Mouse (Mus musculus): ENCODE results near the gene Rasa3.

Gene Rasa3

GRCm38 (mm10) chr8:13677413-13677883 lies at the start of gene Rasa3:
Gene Rasa3 (minus strand): TSS chr8:13677603.
- in situ Hi-C loops (cut with MboI, MseI) = loop anchor here (5.0 kb wide), 4 partner anchors 50 to 1345 kb away; no protein-coding TSS in a partner anchor

DNA sequence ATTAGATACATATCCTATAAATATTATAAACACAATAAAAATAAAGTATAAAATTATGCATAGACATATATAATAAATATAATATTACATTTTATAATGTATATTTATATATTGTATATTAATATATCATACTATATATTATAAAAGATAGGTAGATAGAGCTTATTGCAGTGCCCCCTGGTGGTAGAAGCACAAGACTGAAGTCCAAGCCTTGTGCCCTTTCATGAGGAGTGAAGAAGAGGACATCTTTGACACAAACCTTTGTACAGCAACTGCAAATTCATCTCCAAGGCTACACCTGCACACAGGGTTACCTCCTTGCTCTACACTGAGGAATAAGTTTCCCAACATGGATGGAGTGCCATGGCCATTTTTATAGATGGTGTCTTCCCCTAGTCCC lies 48.3 kb upstream of the Rasa3 start:
- in situ Hi-C loops (cut with MboI, MseI) = no loop called here

DNA sequence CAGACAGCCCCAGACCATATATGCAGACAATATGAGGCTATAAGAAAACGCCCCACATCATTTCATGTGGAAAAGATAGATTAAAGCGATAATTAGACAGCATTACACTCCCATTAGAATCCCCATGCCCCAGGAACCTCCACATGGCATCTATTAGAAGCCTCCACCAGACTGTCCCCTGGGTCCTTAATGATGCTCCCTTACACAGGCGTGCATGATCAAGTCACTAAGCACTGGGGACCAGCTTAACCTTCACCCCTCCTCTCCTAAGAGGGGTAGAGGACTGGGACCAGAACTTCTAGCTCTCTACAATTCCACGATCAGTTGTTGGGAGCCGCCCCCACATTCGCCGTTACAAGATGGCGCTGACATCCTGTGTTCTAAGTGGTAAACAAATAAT lies 41.6 kb upstream of the Rasa3 start:
- in situ Hi-C loops (cut with MboI, MseI) = no loop called here

DNA sequence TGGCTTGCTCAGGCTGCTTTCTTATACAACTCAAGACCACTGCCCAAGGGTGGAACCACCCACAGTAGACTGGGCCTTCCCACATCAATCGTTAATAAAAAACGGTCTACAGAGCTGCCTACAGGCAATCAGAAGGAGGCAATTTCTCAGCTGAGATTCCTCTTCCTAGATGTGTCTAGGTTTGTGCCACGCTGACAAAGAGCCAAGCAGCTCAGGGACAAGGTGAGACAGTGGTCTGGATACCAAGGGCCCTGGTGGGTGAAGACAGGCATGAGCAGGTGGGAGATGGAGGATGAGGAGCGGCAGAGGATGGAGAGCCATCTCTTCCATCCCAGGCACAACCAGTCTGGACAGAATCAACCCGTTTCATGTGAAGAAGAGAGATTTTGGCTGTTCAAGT lies 31.1 kb upstream of the Rasa3 start:
- in situ Hi-C loops (cut with MboI, MseI) = loop anchor here in 1 of 2 experiments (5.0 kb wide), 1 partner anchor 34 kb away; no protein-coding TSS in a partner anchor

DNA sequence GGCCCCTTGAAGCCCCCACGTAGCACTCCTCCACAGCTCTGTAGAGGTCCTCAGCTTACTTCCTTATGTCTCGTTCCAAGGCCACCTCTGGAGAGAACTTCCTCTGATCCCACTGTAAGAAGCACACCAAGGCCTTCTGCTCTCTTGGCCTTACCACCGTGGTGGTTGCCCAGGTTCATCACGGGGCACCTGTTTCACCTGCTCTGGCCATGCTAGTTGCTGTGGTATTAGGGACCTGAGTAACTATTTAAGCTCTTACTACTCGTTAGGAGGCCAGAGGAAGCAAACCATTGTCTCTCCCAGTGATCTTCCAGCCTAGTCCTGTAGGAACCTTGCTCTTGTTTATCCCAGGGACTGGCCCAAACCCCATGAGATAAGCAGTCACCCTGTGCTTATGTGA lies 29.5 kb upstream of the Rasa3 start:
- in situ Hi-C loops (cut with MboI, MseI) = loop anchor here in 1 of 2 experiments (5.0 kb wide), 1 partner anchor 35 kb away; no protein-coding TSS in a partner anchor

- in situ Hi-C loops (cut with MboI, MseI) = loop anchor here in 1 of 2 experiments (5.0 kb wide), 1 partner anchor 37 kb away; no protein-coding TSS in a partner anchor
These were observed 28.3 kb upstream of the Rasa3 start, which contains the start of gene Cfap97d2 for GRCm38 (mm10) chr8:13705668-13706067. Gene Cfap97d2 (plus strand): TSS chr8:13705889.

DNA sequence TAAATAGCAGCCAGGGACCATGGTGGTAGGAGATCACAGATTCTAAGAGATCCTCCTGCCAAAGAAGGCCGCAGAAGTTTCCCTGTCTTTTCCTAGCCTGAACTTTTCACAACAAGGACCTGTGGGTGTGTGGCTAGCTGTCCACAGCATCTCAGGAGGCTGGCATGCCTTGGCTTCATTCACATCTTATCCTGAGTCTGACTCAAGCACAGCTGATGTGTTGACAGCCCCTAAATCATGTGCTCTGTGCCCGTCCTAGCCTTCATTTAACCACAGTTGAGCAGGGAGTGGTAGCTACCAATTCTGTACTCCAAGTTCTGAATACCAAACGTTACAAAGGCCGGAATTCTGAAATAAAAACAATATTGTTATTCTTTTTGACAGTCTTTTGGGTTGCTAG lies 26.9 kb upstream of the Rasa3 start:
- in situ Hi-C loops (cut with MboI, MseI) = no loop called here

GRCm38 (mm10) chr8:13703756-13704155 lies 26.4 kb upstream of the Rasa3 start:
- in situ Hi-C loops (cut with MboI, MseI) = no loop called here

- in situ Hi-C loops (cut with MboI, MseI) = no loop called here
These were observed 25.4 kb upstream of the Rasa3 start for GRCm38 (mm10) chr8:13702755-13703154.

DNA sequence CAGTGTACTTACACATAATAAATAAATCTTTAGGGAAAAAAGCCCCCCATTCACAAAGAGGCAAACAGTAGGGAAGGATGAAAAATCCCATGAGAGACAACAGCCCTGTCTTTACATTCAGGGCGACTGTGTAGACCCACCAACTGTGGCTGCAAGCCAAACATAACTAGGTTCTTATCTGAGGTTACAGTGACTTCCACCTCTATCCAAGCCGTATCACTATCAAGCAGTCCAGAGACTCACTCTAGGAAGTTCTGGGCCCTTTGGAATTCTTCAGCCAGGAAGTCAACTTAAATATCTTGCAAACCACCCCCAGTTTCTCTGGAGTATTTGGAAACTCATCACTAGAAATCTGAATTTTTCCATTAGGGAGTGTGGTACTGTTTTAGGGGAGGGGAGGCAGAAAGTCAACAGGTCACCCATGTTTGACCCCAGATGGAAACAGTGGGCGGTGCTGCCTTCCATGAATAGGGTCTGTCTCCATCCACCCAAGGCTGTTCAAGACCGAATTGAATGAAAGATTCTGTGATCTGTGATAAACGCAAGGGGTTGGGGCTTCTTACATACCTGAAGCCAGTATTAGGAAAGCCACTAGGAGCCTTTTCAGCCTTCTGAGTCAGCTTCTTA lies 22.0 kb upstream of the Rasa3 start:
- in situ Hi-C loops (cut with MboI, MseI) = no loop called here

- in situ Hi-C loops (cut with MboI, MseI) = no loop called here
These were observed 20.9 kb upstream of the Rasa3 start for GRCm38 (mm10) chr8:13698281-13698680.

- in situ Hi-C loops (cut with MboI, MseI) = no loop called here
These were observed 20.3 kb upstream of the Rasa3 start for GRCm38 (mm10) chr8:13697681-13698080.

DNA sequence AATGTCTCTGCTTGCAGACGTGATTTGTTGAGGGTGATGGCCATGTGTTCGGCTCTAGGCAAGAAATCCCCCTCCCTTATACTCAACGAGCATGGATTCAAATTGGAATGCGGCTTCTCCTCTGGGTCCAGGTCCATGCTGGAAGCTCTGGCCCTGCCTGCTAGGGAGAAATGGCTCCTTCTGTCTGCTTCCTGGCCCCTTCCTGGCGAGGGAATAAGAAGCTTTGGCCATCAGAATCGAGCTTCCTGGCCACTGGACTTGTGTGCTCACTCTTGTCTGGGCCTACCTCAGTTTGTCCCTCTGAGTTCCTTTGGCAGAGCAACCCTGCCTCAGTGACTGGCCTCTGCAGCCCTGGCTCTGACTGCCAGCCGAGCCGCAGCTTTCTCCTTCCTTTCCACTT lies 19.8 kb upstream of the Rasa3 start:
- in situ Hi-C loops (cut with MboI, MseI) = no loop called here

GRCm38 (mm10) chr8:13696157-13696556 lies 18.8 kb upstream of the Rasa3 start:
- in situ Hi-C loops (cut with MboI, MseI) = no loop called here

DNA sequence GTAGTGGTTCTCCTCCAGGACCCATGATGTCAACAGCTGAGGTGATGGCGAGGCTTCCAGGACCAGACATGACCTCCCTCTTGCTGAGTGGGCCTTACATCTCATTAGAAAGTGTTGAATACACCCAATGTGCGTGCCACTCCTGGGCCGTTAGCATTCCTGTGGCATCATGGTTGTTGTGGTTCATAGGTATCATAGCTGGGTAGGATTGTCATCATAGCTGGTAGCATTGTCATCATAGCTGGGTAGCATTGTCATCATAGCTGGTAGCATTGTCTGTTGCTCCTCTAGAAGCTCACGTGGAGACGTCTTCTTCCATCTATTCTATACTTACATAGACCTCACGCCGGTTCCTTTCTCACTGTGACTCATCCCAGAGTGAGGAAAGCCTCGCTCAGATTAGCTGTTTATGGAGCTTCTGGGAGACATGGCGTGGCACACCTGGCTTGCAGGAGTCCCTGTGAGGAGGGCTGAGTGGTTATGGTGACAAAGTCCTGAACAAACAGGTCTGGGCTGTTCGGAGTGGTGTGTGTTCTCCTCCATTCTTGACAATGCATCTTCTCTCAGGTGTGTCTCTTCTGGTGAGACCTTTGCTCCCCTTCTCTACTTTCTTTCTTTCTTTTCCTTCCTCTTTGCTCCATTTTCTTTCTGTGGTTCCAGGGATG lies 17.9 kb upstream of the Rasa3 start:
- in situ Hi-C loops (cut with MboI, MseI) = no loop called here

GRCm38 (mm10) chr8:13694735-13695134 lies 17.3 kb upstream of the Rasa3 start:
- in situ Hi-C loops (cut with MboI, MseI) = no loop called here

- in situ Hi-C loops (cut with MboI, MseI) = no loop called here
These were observed 15.1 kb upstream of the Rasa3 start for GRCm38 (mm10) chr8:13692302-13693066.

GRCm38 (mm10) chr8:13689331-13689730 lies 11.9 kb upstream of the Rasa3 start:
- in situ Hi-C loops (cut with MboI, MseI) = loop anchor here in 1 of 2 experiments (5.0 kb wide), 2 partner anchors 63 to 132 kb away; no protein-coding TSS in a partner anchor

DNA sequence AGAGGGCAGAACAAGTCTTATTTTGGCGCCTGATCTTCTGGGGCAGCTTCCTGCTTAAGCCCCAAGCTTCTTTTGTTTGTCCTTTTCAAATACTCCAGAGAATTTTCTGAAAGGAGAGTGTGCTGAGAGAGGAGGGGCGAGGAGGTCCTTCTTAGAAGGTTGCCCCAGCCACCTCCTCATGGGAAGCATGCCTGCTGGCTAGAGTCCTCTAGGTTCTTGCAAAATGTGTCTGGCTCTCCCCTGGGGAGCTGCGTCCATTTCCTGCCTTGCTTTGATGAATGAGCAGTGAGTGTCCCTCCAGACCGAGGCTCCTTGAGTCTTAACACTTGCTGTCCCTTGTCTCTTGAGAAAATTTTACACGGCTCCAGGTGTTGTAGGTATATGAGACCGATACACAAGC lies 11.1 kb upstream of the Rasa3 start:
- in situ Hi-C loops (cut with MboI, MseI) = loop anchor here in 1 of 2 experiments (5.0 kb wide), 2 partner anchors 64 to 131 kb away; no protein-coding TSS in a partner anchor

- in situ Hi-C loops (cut with MboI, MseI) = loop anchor here in 1 of 2 experiments (5.0 kb wide), 2 partner anchors 64 to 131 kb away; no protein-coding TSS in a partner anchor
These were observed 10.5 kb upstream of the Rasa3 start for GRCm38 (mm10) chr8:13687941-13688340.

DNA sequence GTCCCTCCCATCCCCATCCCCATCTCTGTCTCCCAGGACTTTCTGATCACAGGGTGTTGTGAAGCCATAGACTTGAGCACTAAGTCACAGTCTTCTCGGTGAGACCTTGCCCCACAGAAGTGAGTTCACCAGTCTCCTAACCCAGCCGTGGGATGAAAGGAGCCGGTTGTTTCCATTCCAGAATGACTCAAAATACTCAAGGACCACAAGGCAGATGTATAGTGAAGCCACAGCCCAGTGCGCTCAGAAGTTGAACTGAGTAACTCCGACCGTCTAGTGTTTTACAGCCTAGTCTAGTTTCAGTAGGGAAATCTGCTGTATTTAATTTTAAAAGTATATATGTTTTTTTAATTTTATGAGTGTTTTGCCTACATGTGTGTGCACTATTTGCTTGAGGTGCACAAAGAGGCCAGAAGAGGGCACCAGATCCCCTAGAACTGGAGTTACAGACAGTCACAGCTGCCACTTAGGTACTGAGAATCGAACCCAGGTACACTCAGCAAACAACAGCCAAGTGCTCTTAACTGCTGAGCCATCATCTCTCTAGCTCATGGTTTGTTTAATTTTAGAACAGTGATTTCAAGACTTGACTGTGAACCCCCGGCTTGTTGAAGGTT lies 9.8 kb upstream of the Rasa3 start:
- in situ Hi-C loops (cut with MboI, MseI) = loop anchor here in 1 of 2 experiments (5.0 kb wide), 2 partner anchors 65 to 130 kb away; no protein-coding TSS in a partner anchor
